Mouse (Mus musculus) right cerebral cortex, postnatal 10 days (tissue): ENCODE data around the gene Gm19935.

Experiments used
- DNase-seq, 2 experiments: peaks; one replicate each; pipeline ENCODE4 v3.0.0; 2021; ENCODE audit warnings: low spot score in 2 of 2

Gene Gm19935

GRCm38 (mm10) chr8:90829825-90830224, 12.6 kb upstream of the Gm19935 start:
- no peak for DNase-seq

- peak; percentile 43 to 57 for DNase-seq
Observed at GRCm38 (mm10) chr8:90828987-90829740, 12.0 kb upstream of the Gm19935 start.

- DNase-seq, result peak; percentile 96 to 97
Observed at GRCm38 (mm10) chr8:90828181-90828986, 11.2 kb upstream of the Gm19935 start, which contains the start of gene Chd9. Gene Chd9, plus strand, starts transcription at chr8:90828352.

GRCm38 (mm10) chr8:90825459-90825871, 8.3 kb upstream of the Gm19935 start:
- no peak for DNase-seq

GRCm38 (mm10) chr8:90822443-90822842, 5.2 kb upstream of the Gm19935 start:
- peak in 1 of 2 experiments; percentile 27 for DNase-seq

- DNase-seq, result no peak
Observed at GRCm38 (mm10) chr8:90820321-90820696, 3.1 kb upstream of the Gm19935 start.

GRCm38 (mm10) chr8:90819561-90820320, 2.5 kb upstream of the Gm19935 start:
- no peak for DNase-seq

GRCm38 (mm10) chr8:90816061-90816882, 921 bp downstream of the Gm19935 start:
- no peak for DNase-seq

- no peak for DNase-seq
Observed at GRCm38 (mm10) chr8:90813602-90814320, 3.4 kb downstream of the Gm19935 start.

GRCm38 (mm10) chr8:90799473-90799872, 17.7 kb downstream of the Gm19935 start:
- no peak for DNase-seq

- peak in 1 of 2 experiments; percentile 54 for DNase-seq
Observed at GRCm38 (mm10) chr8:90794990-90795861, 22.0 kb downstream of the Gm19935 start.

GRCm38 (mm10) chr8:90793710-90794109, 23.5 kb downstream of the Gm19935 start:
- peak; percentile 87 to 91 for DNase-seq

- no peak for DNase-seq
Observed at GRCm38 (mm10) chr8:90791616-90792015, 25.6 kb downstream of the Gm19935 start.

- DNase-seq, result no peak
Observed at GRCm38 (mm10) chr8:90769791-90770190, 47.4 kb downstream of the Gm19935 start.
